Mouse (Mus musculus) ES-E14 (cell line): ENCODE measurements around the gene Tomm22. TPM values are rescaled to one million over a fixed set of nuclear protein-coding genes. Genes with fewer than 3 reads are reported as not detected.

Source experiments
- DNase-seq: peaks from one replicate; pipeline ENCODE4 v3.0.0-alpha.2; 2013; ENCODE audit warnings: low read depth, low spot score
- H3K27ac ChIP-seq: 2 replicates; pipeline ENCODE4 v1.5.1; 2012; ENCODE audit warnings: low read depth, mild to moderate bottlenecking, low read length, moderate library complexity, mixed read lengths; ENCODE audit not compliant: poor library complexity, insufficient read depth, severe bottlenecking
- H3K36me3 ChIP-seq: 2 replicates; pipeline ENCODE4 v1.6.1; 2012; ENCODE audit warnings: mild to moderate bottlenecking, low read length, moderate library complexity, mixed read lengths; ENCODE audit not compliant: control insufficient read depth, poor library complexity, insufficient read depth, severe bottlenecking
- H3K4me1 ChIP-seq, 2 experiments: fragments of 150-350 bp in 1 of 2; sonication (generic) in 1 of 2; 2 replicates each; pipeline ENCODE4 v1.6.1; 2012; ENCODE audit warnings: low read length in 2 of 2, mild to moderate bottlenecking in 1 of 2, mixed read lengths in 1 of 2; ENCODE audit not compliant: control insufficient read depth in 2 of 2, insufficient read depth in 2 of 2, poor library complexity in 1 of 2
- H3K4me3 ChIP-seq, 2 experiments: fragments of 150-350 bp in 1 of 2; sonication (generic) in 1 of 2; 2 replicates each; pipeline ENCODE4 v1.5.1; 2012; ENCODE audit warnings: low read length in 2 of 2, low read depth in 1 of 2, mild to moderate bottlenecking in 1 of 2, mixed read lengths in 1 of 2; ENCODE audit not compliant: insufficient read depth in 1 of 2, poor library complexity in 1 of 2, severe bottlenecking in 1 of 2
- H3K9ac ChIP-seq: 2 replicates; pipeline ENCODE4 v1.6.1; 2012; ENCODE audit warnings: low read depth, mild to moderate bottlenecking, low read length, mixed read lengths; ENCODE audit not compliant: poor library complexity, insufficient read depth, severe bottlenecking
- H3K9me3 ChIP-seq: fragments of 150-350 bp; sonication (generic); 2 replicates; pipeline ENCODE4 v1.6.1; 2012; ENCODE audit warnings: low read depth, mild to moderate bottlenecking, low read length; ENCODE audit not compliant: control insufficient read depth, insufficient read depth
- CHD2 ChIP-seq: IDR thresholded peaks from 2 replicates; pipeline ENCODE4 v1.6.1; 2014; ENCODE audit warnings: mild to moderate bottlenecking, low read depth, low read length, inconsistent platforms
- HCFC1 ChIP-seq: IDR thresholded peaks from 2 replicates; pipeline ENCODE4 v1.6.1; 2012; ENCODE audit warnings: low read length, inconsistent platforms, borderline replicate concordance; ENCODE audit not compliant: insufficient read depth
- MAFK ChIP-seq: IDR thresholded peaks from 2 replicates; pipeline ENCODE4 v1.6.1; 2014; ENCODE audit warnings: mild to moderate bottlenecking, low read depth, low read length, inconsistent platforms; ENCODE audit not compliant: insufficient read depth
- ZC3H11A ChIP-seq: IDR thresholded peaks from 2 replicates; pipeline ENCODE4 v1.6.1; 2012; ENCODE audit warnings: low read depth, mild to moderate bottlenecking, inconsistent platforms, low read length, borderline replicate concordance
- ZNF384 ChIP-seq: IDR thresholded peaks from 2 replicates; pipeline ENCODE4 v1.6.1; 2012; ENCODE audit warnings: low read depth, low read length, inconsistent platforms
- in situ Hi-C, 2 experiments: fragments of 600-800 bp; cut with MboI; formaldehyde crosslinking; loops; one replicate each; pipeline ENCODE4 v1.15.1; 2025; ENCODE audit warnings: low sequenced_read_pairs in 2 of 2, inconsistent platforms in 1 of 2; ENCODE audit not compliant: unreplicated experiment in 2 of 2
- total RNA-seq: library from RNA; depleted of rRNA; stranded (reverse); fragments of 300-350 nt; gene quantifications from 2 replicates; pipeline ENCODE4 v1.2.3, GENCODE M21; 2012

The Tomm22 gene
- total RNA-seq, 1 experiment = 182 TPM

DNA sequence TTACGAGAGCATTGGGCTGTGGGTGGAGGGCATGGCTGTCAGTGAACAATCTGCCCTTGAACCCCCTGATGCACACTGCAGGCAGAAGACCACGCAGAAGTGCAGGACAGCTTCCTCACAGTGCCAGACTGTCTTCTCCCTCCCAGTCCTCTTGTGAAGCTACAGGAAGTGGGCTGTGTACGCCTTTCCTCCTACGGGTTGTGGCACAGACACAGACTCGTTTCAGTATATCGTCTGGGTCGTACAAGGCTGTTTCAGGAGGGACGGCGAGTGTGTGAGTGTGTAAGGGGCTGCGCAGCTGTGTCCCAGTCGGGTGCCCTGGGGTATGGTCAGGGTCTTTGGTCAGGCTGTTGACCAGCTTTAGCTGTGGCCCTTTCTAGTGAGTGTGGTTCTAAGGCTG is 23.1 kb downstream of the Tomm22 start:
- Histone ChIP-seq H3K4me1 (peaks cover 3 to 10% of the 10 kb centered on the region in 2 experiments; a peak in 2 of 4 replicates), H3K36me3 (peaks cover 6% of the 10 kb centered on the region; the same call in 1 of the 2 replicates)

DNA sequence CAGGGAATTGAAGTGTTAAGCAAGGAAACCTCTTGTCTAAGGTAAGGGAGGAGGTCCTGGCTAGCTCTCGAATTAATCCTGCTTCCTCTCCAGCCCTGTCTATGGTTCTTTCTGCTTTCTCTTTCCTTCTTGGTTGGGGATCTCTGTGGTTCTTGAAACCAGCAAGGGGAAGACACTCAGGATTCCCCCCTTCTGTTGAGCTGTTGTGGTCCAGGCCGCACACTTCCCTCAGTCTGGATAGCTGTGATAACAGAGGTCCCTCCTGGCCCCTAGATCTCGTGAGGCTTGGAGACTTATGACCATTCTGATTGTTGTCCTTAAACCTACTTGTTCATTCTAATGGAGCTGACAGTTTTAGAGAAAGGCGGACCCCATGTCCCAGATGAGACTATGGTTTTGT is 23.9 kb downstream of the Tomm22 start:
- H3K4me1 ChIP-seq = peaks cover 3 to 10% of the 10 kb centered on the region in 2 experiments; a peak in 2 of 4 replicates
- in situ Hi-C loops = no loop called here
- TF ChIP-seq ZC3H11A (no peak), ZNF384 (no peak), CHD2 (no peak), HCFC1 (no peak), MAFK (no peak)
- H3K36me3 ChIP-seq = peaks cover 6% of the 10 kb centered on the region; the same call in 1 of the 2 replicates
- H3K27ac ChIP-seq = no peak overlapping the region
- no peaks in the 10 kb centered on the region for H3K9me3 ChIP-seq
- H3K9ac ChIP-seq = no peak overlapping the region
- no peak for DNase-seq
- no peak overlapping the region for H3K4me3 ChIP-seq

More for the DNA sequence above, 23.1 kb downstream of the Tomm22 start:
- Histone ChIP-seq H3K27ac (no peak overlapping the region), H3K9ac (no peak overlapping the region), H3K4me3 (no peak overlapping the region), H3K9me3 (no peaks in the 10 kb centered on the region)
- TF ChIP-seq CHD2 = no peak
- no peak for TF ChIP-seq ZC3H11A
- no peak for TF ChIP-seq ZNF384
- TF ChIP-seq MAFK = no peak
- no peak for TF ChIP-seq HCFC1
- in situ Hi-C loops = no loop called here
- no peak for DNase-seq

DNA sequence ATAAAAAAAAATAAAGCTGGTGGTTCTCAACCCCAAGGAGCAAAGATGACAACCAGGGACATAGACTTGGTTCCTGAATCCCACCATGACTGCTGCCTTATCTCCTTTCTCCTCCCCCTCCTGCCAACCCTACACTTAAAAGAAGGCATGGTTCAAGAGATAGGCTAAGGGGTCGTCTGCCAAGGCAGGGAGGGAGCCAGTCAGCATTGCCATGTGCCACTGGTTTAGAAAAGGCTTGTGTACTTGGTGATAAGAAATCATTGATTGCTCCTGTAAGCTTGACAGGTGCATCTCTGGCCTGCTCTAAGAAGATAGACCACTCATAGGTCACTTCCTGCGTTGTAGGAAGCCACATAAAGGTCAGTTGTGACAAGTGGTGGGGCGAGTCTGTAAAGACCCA is 24.9 kb downstream of the Tomm22 start:
- Histone ChIP-seq H3K36me3 (peaks cover 6% of the 10 kb centered on the region; the same call in 1 of the 2 replicates), H3K9ac (no peak overlapping the region), H3K4me1 (peaks cover 3 to 10% of the 10 kb centered on the region in 2 experiments; a peak in 2 of 4 replicates), H3K4me3 (no peak overlapping the region), H3K27ac (no peak overlapping the region), H3K9me3 (no peaks in the 10 kb centered on the region)
- DNase-seq = no peak
- no peak for TF ChIP-seq MAFK
- no peak for TF ChIP-seq CHD2
- TF ChIP-seq ZNF384 = no peak
- TF ChIP-seq HCFC1 = no peak
- no peak for TF ChIP-seq ZC3H11A
- in situ Hi-C loops = no loop called here

DNA sequence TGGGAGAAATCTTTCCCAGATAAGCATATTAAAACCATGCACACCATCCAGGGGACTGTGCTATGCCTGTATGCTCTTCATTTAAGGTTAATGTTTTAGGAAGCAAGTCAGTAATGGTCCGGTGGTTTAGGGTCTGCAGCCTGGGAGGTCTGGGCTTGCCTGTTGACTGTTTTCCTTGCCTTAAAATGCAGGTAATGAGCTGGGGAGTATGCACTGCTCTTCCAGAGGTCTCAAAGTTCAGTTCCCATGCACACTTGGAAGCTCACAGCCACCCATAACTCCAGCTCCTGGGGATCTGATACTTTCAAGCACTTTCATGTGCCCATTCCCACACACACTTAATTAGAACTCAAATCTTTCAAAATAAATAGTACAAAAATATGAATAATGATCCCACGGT is 25.8 kb downstream of the Tomm22 start:
- Histone ChIP-seq H3K27ac (no peak overlapping the region), H3K4me1 (peaks cover 3 to 9% of the 10 kb centered on the region in 2 experiments; a peak in 2 of 4 replicates), H3K9ac (no peak overlapping the region), H3K36me3 (peaks cover 6% of the 10 kb centered on the region; the same call in 1 of the 2 replicates), H3K9me3 (no peaks in the 10 kb centered on the region), H3K4me3 (no peak overlapping the region)
- no peak for TF ChIP-seq ZNF384
- no peak for TF ChIP-seq ZC3H11A
- no peak for TF ChIP-seq MAFK
- no peak for TF ChIP-seq HCFC1
- DNase-seq = no peak
- in situ Hi-C loops = no loop called here

GRCm38 (mm10) chr15:79697011-79697410 is 26.4 kb downstream of the Tomm22 start:
- no peak for DNase-seq
- H3K4me1 ChIP-seq = peaks cover 3 to 8% of the 10 kb centered on the region in 2 experiments; a peak in 2 of 4 replicates
- TF ChIP-seq CHD2 (no peak), ZNF384 (no peak), HCFC1 (no peak), MAFK (no peak), ZC3H11A (no peak)
- H3K9me3 ChIP-seq = no peaks in the 10 kb centered on the region
- in situ Hi-C loops = no loop called here
- H3K27ac ChIP-seq = no peak overlapping the region
- H3K36me3 ChIP-seq = peaks cover 6% of the 10 kb centered on the region; the same call in 1 of the 2 replicates
- no peak overlapping the region for H3K9ac ChIP-seq
- H3K4me3 ChIP-seq = no peak overlapping the region
